Mouse (Mus musculus) midbrain, embryonic 14.5 days (tissue): ENCODE measurements around the gene Gpr87. TPM values are rescaled to one million over a fixed set of nuclear protein-coding genes. Genes with fewer than 3 reads are reported as not detected.
A peak's percentile ranks its signal among the peaks of the same experiment; 100 is the strongest.

Source experiments
- ATAC-seq: fragments of 200-750 bp; cut with Nextera tagmentation; 2 replicates; pipeline ENCODE4 v1.8.0; 2017; ENCODE audit warnings: moderate number of reproducible peaks, moderate library complexity; ENCODE audit not compliant: low FRiP score, low TSS enrichment
- DNase-seq: peaks from one replicate; pipeline ENCODE4 v3.0.0-alpha.2; 2015
- H3K27ac ChIP-seq: fragments of 300-500 bp; sonication (generic); replicated peaks from 2 replicates; pipeline ENCODE4 v1.5.1; 2014; ENCODE audit warnings: mild to moderate bottlenecking, low read depth, low read length, moderate library complexity
- H3K27me3 ChIP-seq: fragments of 300-500 bp; sonication (generic); 2 replicates; pipeline ENCODE4 v1.6.1; 2014; ENCODE audit warnings: low read length, control low read depth, mixed read lengths; ENCODE audit not compliant: control insufficient read depth, insufficient read depth
- H3K36me3 ChIP-seq: fragments of 300-500 bp; sonication (generic); 2 replicates; pipeline ENCODE4 v1.6.1; 2014; ENCODE audit warnings: low read length, control low read depth; ENCODE audit not compliant: control insufficient read depth, insufficient read depth
- H3K4me1 ChIP-seq: fragments of 300-500 bp; sonication (generic); 2 replicates; pipeline ENCODE4 v1.6.1; 2014; ENCODE audit warnings: mild to moderate bottlenecking, antibody characterized with exemption, low read length, control low read depth; ENCODE audit not compliant: control insufficient read depth, insufficient read depth
- H3K4me2 ChIP-seq: fragments of 300-500 bp; sonication (generic); 2 replicates; pipeline ENCODE4 v1.6.1; 2014; ENCODE audit warnings: mild to moderate bottlenecking, low read length, moderate library complexity
- H3K4me3 ChIP-seq: fragments of 300-500 bp; sonication (generic); replicated peaks from 2 replicates; pipeline ENCODE4 v1.5.1; 2014; ENCODE audit warnings: low read depth, low read length
- H3K9ac ChIP-seq: fragments of 300-500 bp; sonication (generic); replicated peaks from 2 replicates; pipeline ENCODE4 v1.6.1; 2014; ENCODE audit warnings: mild to moderate bottlenecking, low read length, moderate library complexity
- H3K9me3 ChIP-seq: fragments of 300-500 bp; sonication (generic); 2 replicates; pipeline ENCODE4 v1.6.1; 2016; ENCODE audit warnings: low read length, control low read depth, mixed read lengths; ENCODE audit not compliant: control insufficient read depth
- WGBS: fragments of 180-500 bp; shearing (Covaris S2); extraction: QIAGEN DNeasy Blood & Tissue Kit; methylation state at CpG from one replicate; pipeline ENCODE4 v1.1.7; 2014; 5-methylcytosine and 5-hydroxymethylcytosine counted together
- polyA plus RNA-seq: library from polyadenylated mRNA; unstranded; fragments of >200 nt; fragmentation: Nextera tagmentation; extraction: Ambion mirVana; gene quantifications from 2 replicates; pipeline ENCODE4 v1.2.1, GENCODE M21; 2014

Gene Gpr87
- polyA plus RNA-seq, 1 experiment from 2014 or later, result 0.26 TPM

DNA sequence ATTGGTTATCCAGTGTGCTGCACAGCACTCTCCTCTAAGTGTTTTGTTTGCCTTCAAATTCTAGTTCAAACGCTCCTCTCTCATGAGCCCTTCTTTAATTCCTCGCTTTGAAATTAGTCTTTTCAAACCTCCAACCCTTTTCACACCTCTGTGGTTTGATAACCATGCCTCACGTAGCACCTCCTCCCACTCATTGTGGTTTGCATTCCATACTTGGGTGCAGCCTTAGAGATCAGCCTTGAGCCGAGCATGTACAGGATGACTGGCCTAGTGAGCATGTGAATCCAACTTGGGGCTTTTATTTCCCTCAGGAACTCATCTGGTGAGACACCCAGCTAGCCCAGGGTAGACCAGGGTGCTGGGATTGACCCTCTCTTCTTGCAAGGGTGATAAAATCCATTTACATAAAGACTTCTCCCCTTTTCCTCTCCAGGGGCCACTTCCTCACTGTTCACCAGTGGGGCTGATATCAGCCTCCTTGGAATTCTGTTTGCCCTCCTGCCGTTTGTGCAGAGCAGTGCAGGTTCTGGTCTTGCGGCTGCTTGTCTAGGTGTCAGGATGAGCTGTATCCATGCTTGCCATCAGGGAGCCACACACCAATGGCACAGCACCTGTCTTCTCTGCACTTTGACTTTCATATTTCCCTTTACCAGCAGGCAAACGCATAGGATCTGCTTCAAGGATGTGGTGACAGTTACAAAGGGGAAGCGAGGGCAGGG lies 9.1 kb upstream of the Gpr87 start:
- WGBS, result 86% methylated on average over 8 of the region's 8 CpGs
- no peak for ATAC-seq
- Histone ChIP-seq H3K4me3 (no peak overlapping the region), H3K27ac (no peak overlapping the region), H3K4me2 (no peak overlapping the region), H3K27me3 (no peaks in the 10 kb centered on the region), H3K9me3 (no peaks in the 10 kb centered on the region), H3K36me3 (no peaks in the 10 kb centered on the region), H3K4me1 (no peaks in the 10 kb centered on the region), H3K9ac (no peak overlapping the region)
- no peak for DNase-seq

DNA sequence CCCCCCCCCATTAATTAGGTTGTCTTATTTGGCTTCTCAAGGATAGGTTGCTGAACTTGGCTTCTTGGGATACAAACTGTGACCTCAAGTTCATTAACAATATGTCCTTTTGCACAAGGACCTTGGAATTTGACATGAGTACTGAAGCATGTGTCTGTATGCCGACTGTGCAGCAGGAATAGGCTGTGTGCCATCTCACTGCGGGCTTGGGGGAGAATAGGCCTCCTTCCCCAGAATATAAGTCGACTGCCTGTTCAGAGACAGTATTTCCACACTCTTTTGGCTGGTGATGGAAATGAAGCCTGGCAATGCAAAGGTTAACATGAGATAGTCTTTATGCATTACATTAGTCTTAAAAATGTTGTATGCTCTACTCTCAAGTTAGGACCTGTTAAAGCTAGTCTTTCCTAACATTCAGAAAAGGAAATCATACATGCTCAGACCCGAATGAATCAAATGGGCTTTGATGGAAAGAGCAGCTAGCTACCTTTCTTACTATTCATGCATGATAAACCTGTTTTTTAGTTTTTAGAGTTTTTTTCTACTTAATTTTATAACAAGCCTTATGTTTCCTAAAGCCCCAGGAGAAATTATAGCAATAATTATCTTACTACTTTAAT lies 2.5 kb upstream of the Gpr87 start:
- no peak overlapping the region for H3K27ac ChIP-seq
- H3K4me2 ChIP-seq, result no peak overlapping the region

DNA sequence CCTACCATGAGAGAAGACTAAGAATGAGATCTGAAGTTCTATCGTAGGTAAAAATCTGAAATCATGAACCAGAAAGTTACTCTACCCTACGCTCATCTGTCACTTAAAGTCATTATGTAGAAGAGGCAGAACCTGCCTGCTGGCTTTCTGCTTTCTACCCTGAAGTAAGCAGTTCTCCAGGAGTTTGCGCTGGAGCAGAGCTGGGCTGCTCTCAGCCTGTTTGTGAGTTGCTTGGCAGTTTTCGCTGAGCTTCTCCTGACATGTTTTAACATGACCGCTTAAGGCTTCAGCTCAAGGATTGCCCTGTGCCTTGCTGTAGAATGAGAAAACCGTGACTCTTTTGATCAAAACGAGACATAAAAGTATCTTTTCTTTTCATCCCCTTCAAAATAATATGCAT lies 805 bp downstream of the Gpr87 start:
- H3K9ac ChIP-seq, result no peak overlapping the region
- no peak overlapping the region for H3K4me2 ChIP-seq
- H3K9me3 ChIP-seq, result no peaks in the 10 kb centered on the region
- no peak overlapping the region for H3K27ac ChIP-seq
- H3K4me3 ChIP-seq, result no peak overlapping the region
- WGBS, result 93% methylated on average over 7 of the region's 7 CpGs
- no peaks in the 10 kb centered on the region for H3K27me3 ChIP-seq
- H3K4me1 ChIP-seq, result no peaks in the 10 kb centered on the region
- DNase-seq (no peak), ATAC-seq (no peak)
- H3K36me3 ChIP-seq, result no peaks in the 10 kb centered on the region

More for the DNA sequence above, 2.5 kb upstream of the Gpr87 start:
- Histone ChIP-seq H3K36me3 (no peaks in the 10 kb centered on the region), H3K4me3 (no peak overlapping the region), H3K27me3 (no peaks in the 10 kb centered on the region), H3K9me3 (no peaks in the 10 kb centered on the region), H3K4me1 (no peaks in the 10 kb centered on the region), H3K9ac (no peak overlapping the region)
- no peak for ATAC-seq
- DNase-seq, result no peak
- 88% methylated on average over 4 of the region's 4 CpGs for whole genome bisulfite sequencing

DNA sequence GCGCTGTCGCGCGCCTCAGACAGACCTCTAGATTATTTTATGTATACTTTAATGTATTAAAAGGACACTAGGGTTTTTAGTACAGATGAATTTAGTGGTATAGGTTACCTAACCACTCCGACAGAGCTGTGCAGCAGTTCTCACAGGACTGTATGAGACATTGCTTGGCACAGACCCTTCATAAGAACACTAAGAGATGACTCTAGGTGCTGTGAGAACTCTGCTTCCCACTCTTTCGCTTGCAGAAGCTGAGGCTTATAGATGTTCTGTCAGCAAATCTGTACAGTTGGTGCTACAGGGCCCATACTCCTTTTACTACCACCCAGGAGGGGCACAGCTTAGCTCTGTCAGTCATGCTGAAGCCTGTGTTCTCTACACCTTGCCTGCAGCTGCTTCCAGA lies 3.2 kb downstream of the Gpr87 start:
- no peak for DNase-seq
- WGBS, result 97% methylated on average over 6 of the region's 6 CpGs
- Histone ChIP-seq H3K9ac (no peak overlapping the region), H3K4me2 (no peak overlapping the region), H3K36me3 (no peaks in the 10 kb centered on the region), H3K27ac (no peak overlapping the region), H3K9me3 (no peaks in the 10 kb centered on the region), H3K4me3 (no peak overlapping the region), H3K4me1 (no peaks in the 10 kb centered on the region), H3K27me3 (no peaks in the 10 kb centered on the region)
- no peak for ATAC-seq

DNA sequence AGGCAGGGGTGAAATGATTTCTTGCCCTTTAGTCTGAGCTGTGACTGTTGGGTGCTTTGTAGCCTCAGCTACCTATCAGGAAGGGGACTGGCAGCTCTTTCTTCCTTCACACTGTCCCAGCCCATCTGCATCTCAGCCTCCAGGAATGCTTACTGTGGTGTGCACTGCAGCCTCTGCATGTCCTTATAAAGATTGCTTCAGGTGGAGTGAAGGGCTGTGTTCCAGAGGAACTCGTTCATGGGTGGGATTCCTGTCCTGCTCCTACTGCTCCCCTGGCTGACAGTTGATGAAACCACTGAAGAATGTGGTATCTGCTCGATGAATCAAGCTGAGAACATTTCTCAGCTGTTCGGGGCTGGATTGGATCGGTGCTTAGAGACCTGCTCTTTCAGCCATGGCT lies 7.6 kb downstream of the Gpr87 start:
- no peaks in the 10 kb centered on the region for H3K36me3 ChIP-seq
- 86% methylated on average over 4 of the region's 4 CpGs for WGBS
- no peak overlapping the region for H3K27ac ChIP-seq
- H3K9me3 ChIP-seq, result no peaks in the 10 kb centered on the region
- no peaks in the 10 kb centered on the region for H3K27me3 ChIP-seq
- H3K4me1 ChIP-seq, result no peaks in the 10 kb centered on the region
- DNase-seq (no peak), ATAC-seq (no peak)
- H3K4me3 ChIP-seq, result no peak overlapping the region
- no peak overlapping the region for H3K9ac ChIP-seq
- no peak overlapping the region for H3K4me2 ChIP-seq

DNA sequence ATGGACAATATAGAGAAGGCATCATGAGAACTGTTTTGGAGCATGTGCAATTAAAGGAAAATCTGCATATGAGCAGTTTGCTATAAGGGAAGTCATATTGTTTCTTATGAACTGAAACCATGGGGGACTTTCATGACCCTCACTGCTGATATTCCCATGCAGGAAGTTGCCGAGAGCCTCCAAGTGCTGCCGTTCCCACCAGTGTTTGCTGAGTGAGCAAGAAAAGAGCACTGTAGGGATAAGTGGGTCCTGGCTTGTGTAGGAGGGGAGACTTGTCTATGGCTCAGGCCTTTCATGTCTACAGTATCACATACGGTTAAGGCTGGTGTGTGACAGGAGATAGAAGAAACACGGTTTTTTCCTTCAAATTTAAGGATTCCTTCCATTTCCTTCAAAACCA lies 9.2 kb downstream of the Gpr87 start:
- Histone ChIP-seq H3K4me1 (no peaks in the 10 kb centered on the region), H3K27ac (no peak overlapping the region), H3K27me3 (no peaks in the 10 kb centered on the region), H3K36me3 (no peaks in the 10 kb centered on the region), H3K9ac (no peak overlapping the region), H3K4me3 (no peak overlapping the region), H3K9me3 (no peaks in the 10 kb centered on the region), H3K4me2 (no peak overlapping the region)
- ATAC-seq (no peak), DNase-seq (no peak)
- 92% methylated on average over 4 of the region's 4 CpGs for WGBS

DNA sequence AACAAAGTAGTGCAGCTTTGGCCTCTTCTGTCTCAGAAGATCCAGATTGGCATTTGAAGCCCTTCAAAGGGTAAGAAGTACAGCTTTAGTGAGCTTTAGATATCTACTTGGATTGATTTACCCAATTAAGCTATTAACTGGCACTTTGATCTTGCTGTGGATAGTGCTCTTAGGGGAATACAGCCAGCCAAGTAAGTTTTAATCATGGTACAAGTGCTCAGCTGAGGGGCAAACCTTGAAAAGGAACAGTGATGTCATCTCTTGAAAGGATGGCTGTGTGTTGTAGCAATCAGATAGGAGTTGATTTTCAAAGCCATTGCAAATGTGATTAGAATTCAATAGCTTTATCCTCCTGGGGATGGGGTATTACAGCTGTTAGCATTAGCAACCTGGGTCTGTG lies 12.8 kb downstream of the Gpr87 start:
- ATAC-seq, result no peak
- Histone ChIP-seq H3K27me3 (no peaks in the 10 kb centered on the region), H3K4me1 (no peaks in the 10 kb centered on the region), H3K36me3 (no peaks in the 10 kb centered on the region), H3K9me3 (no peaks in the 10 kb centered on the region), H3K27ac (no peak overlapping the region), H3K4me2 (no peak overlapping the region), H3K4me3 (no peak overlapping the region), H3K9ac (no peak overlapping the region)
- peak; percentile 36 for DNase-seq

DNA sequence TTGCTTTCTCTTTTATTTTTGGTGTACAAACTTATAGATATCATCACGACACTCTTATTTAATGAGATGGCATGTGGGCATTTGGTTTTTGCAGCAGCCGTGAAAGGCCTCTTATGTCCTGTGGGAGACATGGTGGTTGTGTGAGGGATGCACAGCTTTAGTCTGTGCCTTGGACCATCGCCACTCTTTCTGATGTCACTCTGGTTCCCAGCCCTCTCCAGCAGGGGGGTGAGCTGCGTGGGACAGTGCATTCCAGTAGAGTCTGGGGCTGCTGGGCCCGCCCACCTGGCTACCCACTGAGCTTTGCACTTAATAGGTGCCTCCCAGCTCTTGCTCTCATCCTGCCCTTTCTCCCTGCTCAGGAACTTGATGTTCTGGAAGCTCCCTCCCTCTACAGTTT lies 13.8 kb downstream of the Gpr87 start:
- WGBS, result 65% methylated on average over 5 of the region's 5 CpGs
- H3K9ac ChIP-seq, result no peak overlapping the region
- no peak overlapping the region for H3K4me2 ChIP-seq
- no peaks in the 10 kb centered on the region for H3K36me3 ChIP-seq
- H3K27ac ChIP-seq, result no peak overlapping the region
- H3K4me1 ChIP-seq, result no peaks in the 10 kb centered on the region
- no peak; the same call in 1 of the 2 replicates for ATAC-seq
- H3K9me3 ChIP-seq, result no peaks in the 10 kb centered on the region
- no peak overlapping the region for H3K4me3 ChIP-seq
- DNase-seq, result no peak
- no peaks in the 10 kb centered on the region for H3K27me3 ChIP-seq

DNA sequence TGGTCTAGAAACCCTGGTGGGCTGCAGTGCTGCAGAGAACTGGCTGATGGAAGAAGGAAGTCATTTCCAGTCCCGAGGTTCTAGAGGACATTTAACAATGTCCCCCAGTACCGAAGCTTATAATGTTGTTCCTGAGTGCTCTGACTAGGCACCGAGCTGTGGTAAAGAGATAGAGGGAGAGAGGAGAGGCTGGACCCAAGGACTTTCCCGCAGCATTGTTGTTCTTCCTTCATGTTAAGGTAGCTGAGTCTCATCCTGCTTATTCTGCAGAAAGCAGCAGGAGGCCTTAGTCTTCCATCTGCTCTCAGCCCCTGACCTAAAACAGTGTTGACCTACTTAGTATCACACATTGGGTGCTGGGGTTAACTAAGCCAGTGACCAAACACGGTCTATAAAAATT lies 18.0 kb downstream of the Gpr87 start:
- WGBS, result 81% methylated on average over 5 of the region's 5 CpGs
- ATAC-seq, result no peak

More for the DNA sequence above, 18.0 kb downstream of the Gpr87 start:
- H3K4me2 ChIP-seq, result no peak overlapping the region
- no peaks in the 10 kb centered on the region for H3K36me3 ChIP-seq
- no peak overlapping the region for H3K9ac ChIP-seq
- H3K9me3 ChIP-seq, result no peaks in the 10 kb centered on the region
- H3K4me1 ChIP-seq, result no peaks in the 10 kb centered on the region
- no peak overlapping the region for H3K27ac ChIP-seq
- H3K27me3 ChIP-seq, result no peaks in the 10 kb centered on the region
- no peak for DNase-seq
- H3K4me3 ChIP-seq, result no peak overlapping the region
